Mouse (Mus musculus) forebrain, postnatal 0 days (tissue): ENCODE measurements around the gene Sult4a1. TPM values are rescaled to one million over a fixed set of nuclear protein-coding genes. Genes with fewer than 3 reads are reported as not detected.

Experiments used
- ATAC-seq: fragments of 200-750 bp; cut with Nextera tagmentation; 2 replicates; pipeline ENCODE4 v1.8.0; 2017; ENCODE audit warnings: mild to moderate bottlenecking, moderate library complexity
- DNase-seq: peaks from one replicate; pipeline ENCODE4 v3.0.0-alpha.2; 2015
- H3K27ac ChIP-seq: fragments of 300-500 bp; sonication (generic); 2 replicates; pipeline ENCODE4 v1.5.1; 2014; ENCODE audit warnings: low read depth, mild to moderate bottlenecking, antibody characterized with exemption, low read length, moderate library complexity, mixed read lengths
- H3K27me3 ChIP-seq: fragments of 300-500 bp; sonication (generic); 2 replicates; pipeline ENCODE4 v1.6.1; 2014; ENCODE audit warnings: mild to moderate bottlenecking, low read length, mixed read lengths; ENCODE audit not compliant: insufficient read depth
- H3K36me3 ChIP-seq: fragments of 300-500 bp; sonication (generic); 2 replicates; pipeline ENCODE4 v1.6.1; 2014; ENCODE audit warnings: mild to moderate bottlenecking, moderate library complexity; ENCODE audit not compliant: insufficient read depth
- H3K4me1 ChIP-seq: fragments of 300-500 bp; sonication (generic); 2 replicates; pipeline ENCODE4 v1.6.1; 2014; ENCODE audit warnings: antibody characterized with exemption; ENCODE audit not compliant: insufficient read depth
- H3K4me2 ChIP-seq: fragments of 300-500 bp; sonication (generic); 2 replicates; pipeline ENCODE4 v1.6.1; 2014; ENCODE audit warnings: low read depth, mild to moderate bottlenecking, moderate library complexity
- H3K4me3 ChIP-seq: fragments of 300-500 bp; sonication (generic); 2 replicates; pipeline ENCODE4 v1.5.1; 2014; ENCODE audit warnings: low read depth, low read length, mixed read lengths
- H3K9ac ChIP-seq: fragments of 300-500 bp; sonication (generic); 2 replicates; pipeline ENCODE4 v1.6.1; 2014; ENCODE audit warnings: mild to moderate bottlenecking
- H3K9me3 ChIP-seq: fragments of 300-500 bp; sonication (generic); 2 replicates; pipeline ENCODE4 v1.6.1; 2016; ENCODE audit warnings: low read length
- CTCF ChIP-seq: sonication (generic); IDR thresholded peaks from 2 replicates; pipeline ENCODE4 v1.5.1; 2016; ENCODE audit warnings: antibody characterized with exemption, control low read depth, low read depth
- WGBS: fragments of 180-500 bp; shearing (Covaris S2); extraction: QIAGEN DNeasy Blood & Tissue Kit; methylation state at CpG from one replicate; pipeline ENCODE4 v1.1.7; 2014; 5-methylcytosine and 5-hydroxymethylcytosine counted together
- polyA plus RNA-seq: library from polyadenylated mRNA; unstranded; fragments of >200 nt; fragmentation: Nextera tagmentation; extraction: Ambion mirVana; gene quantifications from 2 replicates; pipeline ENCODE4 v1.2.1, GENCODE M21; 2015
- total RNA-seq: library from RNA; depleted of rRNA; stranded (reverse); fragments of >200 nt; gene quantifications from 2 replicates; pipeline ENCODE4 v1.2.3, GENCODE M21; 2014; rRNA removed

Sult4a1 gene
- total RNA-seq (157 and 179 TPM in 2 replicates), polyA plus RNA-seq (132 and 140 TPM in 2 replicates)

DNA sequence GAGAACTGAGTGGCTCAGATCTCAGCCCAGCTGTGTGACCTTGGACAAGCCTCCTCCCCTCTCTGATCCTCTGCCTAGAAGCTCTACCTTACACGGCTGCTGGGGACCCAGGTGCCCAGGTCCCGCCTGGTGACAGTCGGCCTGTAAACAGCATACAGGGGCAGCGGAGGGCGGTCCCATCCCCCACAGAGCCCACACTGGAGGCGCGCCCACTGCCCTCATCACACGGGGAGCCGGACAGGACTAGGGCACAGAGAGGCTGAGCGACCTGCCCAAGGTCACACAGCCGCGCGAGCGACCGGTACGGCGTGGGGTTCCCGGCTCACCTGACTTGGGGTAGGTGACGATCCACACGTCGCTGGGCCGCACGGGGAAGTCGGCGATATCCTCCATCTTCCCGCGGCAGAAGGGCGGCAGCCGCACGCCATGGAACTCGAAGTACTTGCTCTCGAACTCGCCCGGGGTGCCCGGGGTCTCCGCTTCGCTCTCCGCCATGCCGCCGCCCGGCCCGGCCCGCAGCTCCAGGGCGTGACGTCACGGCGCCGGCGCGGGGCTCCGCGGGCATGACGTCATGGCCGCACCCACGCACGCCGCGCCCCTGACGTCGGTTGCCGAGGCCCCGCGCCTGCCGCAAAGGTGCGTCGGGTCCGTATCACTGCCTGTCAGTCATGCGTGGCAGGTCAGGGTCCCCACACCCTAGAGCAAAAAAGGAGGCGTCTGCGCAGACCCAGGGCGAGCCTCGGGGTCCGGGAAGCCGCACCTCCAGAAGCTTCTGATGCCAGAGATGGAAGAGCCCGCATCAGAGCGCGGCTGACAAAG lies at the start of gene Sult4a1:
TSS of gene Sult4a1 (minus strand) at position 650 of the 819 bp plus-strand sequence.
- TF ChIP-seq CTCF, result no peak
- peak within 1 kb of the TSS; percentile 65 for H3K4me2 ChIP-seq
- H3K27me3 ChIP-seq, result no peaks in the 10 kb centered on the region
- no peaks in the 10 kb centered on the region; the same call in 1 of the 2 replicates for H3K36me3 ChIP-seq
- ATAC-seq (peak; percentile 91), DNase-seq (peak; percentile 91)
- H3K9ac ChIP-seq, result peak within 1 kb of the TSS; percentile 76
- H3K9me3 ChIP-seq, result no peaks in the 10 kb centered on the region
- peak within 1 kb of the TSS; percentile 52 for H3K4me3 ChIP-seq
- WGBS, result 1% methylated on average over 74 of the region's 77 CpGs
- peaks cover 12% of the 10 kb centered on the region for H3K4me1 ChIP-seq
- H3K27ac ChIP-seq, result peak within 1 kb of the TSS; percentile 75

- Histone ChIP-seq H3K27ac (no peak overlapping the region), H3K4me2 (no peak overlapping the region), H3K36me3 (no peaks in the 10 kb centered on the region), H3K9ac (no peak overlapping the region), H3K4me1 (no peaks in the 10 kb centered on the region), H3K4me3 (no peak overlapping the region), H3K9me3 (no peaks in the 10 kb centered on the region), H3K27me3 (no peaks in the 10 kb centered on the region)
- no peak for DNase-seq
- no peak for ATAC-seq
- no peak for TF ChIP-seq CTCF
- WGBS, result 37% methylated on average over 5 of the region's 5 CpGs
These were observed 35.4 kb upstream of the Sult4a1 start for GRCm38 (mm10) chr15:84140929-84141328.

DNA sequence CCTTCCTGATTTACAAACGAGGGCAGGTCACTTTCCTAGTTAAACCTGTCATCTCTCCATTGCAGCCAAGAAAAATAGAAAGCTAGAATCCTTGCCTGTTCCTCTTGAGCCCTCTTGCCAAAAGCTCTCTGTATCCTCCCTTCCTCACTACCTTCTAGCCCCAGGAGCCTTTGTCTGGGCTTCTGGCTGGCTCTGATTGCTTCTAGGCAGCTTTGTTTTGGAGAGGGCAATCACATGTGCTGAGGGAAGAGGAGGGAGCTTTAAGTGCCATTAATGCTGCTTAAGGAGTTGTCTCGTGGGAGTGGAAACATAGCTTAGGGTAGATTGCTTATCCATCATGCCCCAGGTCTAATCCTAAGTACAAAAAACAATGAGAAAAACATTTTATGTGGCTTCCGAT lies 34.6 kb upstream of the Sult4a1 start:
- Histone ChIP-seq H3K9ac (no peak overlapping the region), H3K27me3 (no peaks in the 10 kb centered on the region), H3K27ac (no peak overlapping the region), H3K4me1 (no peaks in the 10 kb centered on the region), H3K36me3 (no peaks in the 10 kb centered on the region), H3K9me3 (no peaks in the 10 kb centered on the region), H3K4me2 (no peak overlapping the region), H3K4me3 (no peak overlapping the region)
- DNase-seq (no peak), ATAC-seq (no peak)
- whole genome bisulfite sequencing, result 46% methylated on average over 3 of the region's 3 CpGs
- TF ChIP-seq CTCF, result no peak

- WGBS, result 85% methylated on average over 5 of the region's 5 CpGs
- Histone ChIP-seq H3K36me3 (no peaks in the 10 kb centered on the region), H3K9me3 (no peaks in the 10 kb centered on the region), H3K4me1 (no peaks in the 10 kb centered on the region), H3K4me3 (no peak overlapping the region), H3K27ac (no peak overlapping the region), H3K27me3 (no peaks in the 10 kb centered on the region), H3K9ac (no peak overlapping the region), H3K4me2 (no peak overlapping the region)
- no peak for TF ChIP-seq CTCF
- DNase-seq (no peak), ATAC-seq (no peak)
These were observed 34.0 kb upstream of the Sult4a1 start for GRCm38 (mm10) chr15:84139592-84140005.

DNA sequence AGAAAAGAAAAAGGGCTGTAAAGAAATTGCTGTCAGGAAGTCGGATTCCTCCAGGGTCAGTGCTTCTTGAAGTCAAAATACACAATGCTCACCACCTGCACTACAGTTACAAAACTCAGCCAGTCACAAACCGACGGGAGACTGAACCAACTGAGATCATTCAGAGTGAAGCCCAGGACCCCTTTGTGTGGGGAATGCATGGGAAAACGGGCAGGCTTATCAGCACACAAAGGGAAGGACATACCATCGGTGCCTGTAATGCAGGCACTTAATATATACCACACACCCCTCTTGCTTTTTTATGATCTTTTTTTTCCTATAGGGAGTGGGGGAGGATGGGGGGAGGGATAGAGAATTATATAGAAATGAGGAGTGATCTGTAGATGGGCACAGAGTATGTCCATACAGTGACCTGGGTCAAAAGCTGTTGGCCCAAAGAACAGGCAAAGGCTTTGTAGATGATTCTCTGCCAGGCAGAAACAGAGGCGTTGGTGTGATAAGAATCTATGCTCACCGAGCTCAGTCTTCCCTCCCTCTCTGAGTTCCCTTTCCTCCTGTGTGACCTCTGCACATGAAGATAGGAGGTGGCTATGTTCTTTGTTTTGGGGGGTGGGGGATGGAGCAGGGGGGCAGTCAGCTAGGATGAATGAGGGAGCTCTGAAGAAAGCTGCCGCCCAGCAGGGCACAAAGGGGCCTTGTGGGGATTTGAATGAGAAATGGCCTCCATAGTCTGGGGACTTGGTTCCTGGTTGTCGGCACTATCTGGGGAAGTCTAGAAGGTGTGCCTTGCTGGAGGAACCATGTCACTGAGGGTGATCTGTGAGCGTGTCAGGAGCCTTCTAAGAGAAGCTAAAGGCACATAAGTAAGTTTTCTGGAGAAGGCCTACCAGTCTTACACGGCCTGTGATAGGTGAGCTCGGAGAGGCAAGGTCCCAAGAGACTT lies 31.2 kb upstream of the Sult4a1 start:
- ATAC-seq (no peak), DNase-seq (no peak)
- Histone ChIP-seq H3K9ac (no peak overlapping the region), H3K27ac (no peak overlapping the region), H3K9me3 (no peaks in the 10 kb centered on the region), H3K4me1 (no peaks in the 10 kb centered on the region), H3K4me3 (no peak overlapping the region), H3K4me2 (no peak overlapping the region), H3K27me3 (no peaks in the 10 kb centered on the region), H3K36me3 (no peaks in the 10 kb centered on the region)
- TF ChIP-seq CTCF, result no peak
- 21% methylated on average over 12 of the region's 12 CpGs for WGBS

GRCm38 (mm10) chr15:84135472-84135871 lies 29.9 kb upstream of the Sult4a1 start:
- H3K4me3 ChIP-seq, result no peak overlapping the region
- H3K4me1 ChIP-seq, result no peaks in the 10 kb centered on the region
- H3K36me3 ChIP-seq, result no peaks in the 10 kb centered on the region
- peak; percentile 66 for TF ChIP-seq CTCF
- DNase-seq (peak; percentile 24), ATAC-seq (no peak)
- H3K4me2 ChIP-seq, result no peak overlapping the region
- H3K9me3 ChIP-seq, result no peaks in the 10 kb centered on the region
- 94% methylated on average over 5 of the region's 5 CpGs for WGBS
- H3K9ac ChIP-seq, result no peak overlapping the region
- H3K27ac ChIP-seq, result no peak overlapping the region
- no peaks in the 10 kb centered on the region for H3K27me3 ChIP-seq
